Mouse (Mus musculus): ENCODE measurements at regions not wholly inside any gene's neighbourhood (a gene's known extent, or its start where the extent isn't known, plus 50 kb on each side); places are given as distances from the start of the nearest gene placed in this dataset.
"Not testable (repeated sequence)": the region's sequence is repeated elsewhere in the genome, so short reads cannot be mapped to it uniquely, and the experiment has no call there.

DNA sequence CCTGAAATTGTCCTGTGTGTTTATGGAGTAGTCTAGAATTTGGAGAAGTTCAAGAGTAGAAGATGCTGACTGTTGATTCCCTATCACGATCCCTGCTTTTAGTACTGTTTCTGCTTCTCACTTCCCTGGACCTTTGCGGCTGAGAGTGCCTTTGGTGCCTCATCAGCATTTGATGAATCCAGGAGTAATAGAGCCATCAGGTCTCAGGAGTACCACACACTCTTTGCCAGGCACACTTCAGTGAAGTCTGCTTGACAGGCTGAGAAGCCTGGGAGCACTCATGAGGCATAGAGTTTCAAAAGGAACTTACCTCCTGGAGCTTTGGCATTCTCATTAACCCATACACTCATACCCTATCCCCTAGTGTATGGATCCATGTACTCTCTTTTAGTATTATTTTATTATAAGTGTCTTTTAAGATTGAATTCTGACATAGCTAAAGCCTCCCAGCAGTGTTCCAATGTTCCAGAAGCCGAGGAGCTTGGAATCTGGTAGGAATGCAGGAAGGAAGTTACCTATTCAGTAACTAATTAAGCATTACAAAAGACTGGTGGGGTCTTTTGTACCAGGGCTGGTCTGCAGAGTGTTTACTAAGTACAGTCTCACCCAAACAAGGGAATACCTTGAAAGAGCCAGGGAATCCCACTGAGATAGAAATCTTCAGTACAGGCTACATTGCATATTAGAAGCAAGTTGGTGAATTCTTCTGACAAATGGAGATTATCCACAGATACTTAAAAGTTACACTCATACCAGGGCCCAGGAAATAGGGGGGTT, 139.7 kb downstream of the Tex13c3 start:
- H3K27ac ChIP-seq (ENCODE audit: insufficient read depth, low read length): peak overlapping the region; percentile 61; the same call in 1 of the 2 replicates

GRCm38 (mm10) chrX:19313286-19313685, 167.8 kb downstream of the Tex13c3 start:
- H3K4me3 ChIP-seq (ENCODE audit: low read depth, low read length): no peak overlapping the region
- H3K27me3 ChIP-seq (ENCODE audit: control insufficient read depth, insufficient read depth, low read length, poor library complexity, severe bottlenecking): no peaks in the 10 kb centered on the region
- H3K27ac ChIP-seq (ENCODE audit: insufficient read depth, low read length): no peak overlapping the region
- H3K36me3 ChIP-seq (ENCODE audit: control insufficient read depth, insufficient read depth, low read length, poor library complexity, severe bottlenecking): no peaks in the 10 kb centered on the region
- no peak for TF ChIP-seq POLR2A (IDR thresholded peaks at IDR 0.05; ENCODE audit: insufficient read depth, low read length)
- no peak for TF ChIP-seq CTCF (IDR thresholded peaks at IDR 0.05; ENCODE audit: low read depth, low read length)
- no peak for TF ChIP-seq EP300 (IDR thresholded peaks at IDR 0.05; ENCODE audit: insufficient read depth, low read depth, low read length)
- no peak overlapping the region for H3K9ac ChIP-seq (ENCODE audit: low read depth, poor library complexity, severe bottlenecking)
- no peaks in the 10 kb centered on the region for H3K9me3 ChIP-seq (replicated peaks; ENCODE audit: control insufficient read depth, insufficient read depth, low read length, poor library complexity, severe bottlenecking)
- no peaks in the 10 kb centered on the region for H3K4me1 ChIP-seq (ENCODE audit: control insufficient read depth, insufficient read depth, low read length)

More for the DNA sequence above, 139.7 kb downstream of the Tex13c3 start:
- H3K9ac ChIP-seq (ENCODE audit: low read depth, poor library complexity, severe bottlenecking); H3K4me1 ChIP-seq (ENCODE audit: control insufficient read depth, insufficient read depth, low read length); H3K4me3 ChIP-seq (ENCODE audit: low read depth, low read length); H3K27me3 ChIP-seq (ENCODE audit: control insufficient read depth, insufficient read depth, low read length, poor library complexity, severe bottlenecking); H3K36me3 ChIP-seq (ENCODE audit: control insufficient read depth, insufficient read depth, low read length, poor library complexity, severe bottlenecking); H3K9me3 ChIP-seq (replicated peaks; ENCODE audit: control insufficient read depth, insufficient read depth, low read length, poor library complexity, severe bottlenecking): not testable (repeated sequence)

- Histone ChIP-seq H3K27me3 (ENCODE audit: control insufficient read depth, insufficient read depth, low read length, poor library complexity, severe bottlenecking) (no peaks in the 10 kb centered on the region), H3K4me1 (ENCODE audit: control insufficient read depth, insufficient read depth, low read length) (no peaks in the 10 kb centered on the region), H3K9ac (ENCODE audit: low read depth, poor library complexity, severe bottlenecking) (no peak overlapping the region), H3K36me3 (ENCODE audit: control insufficient read depth, insufficient read depth, low read length, poor library complexity, severe bottlenecking) (no peaks in the 10 kb centered on the region), H3K27ac (ENCODE audit: insufficient read depth, low read length) (no peak overlapping the region), H3K9me3 (replicated peaks; ENCODE audit: control insufficient read depth, insufficient read depth, low read length, poor library complexity, severe bottlenecking) (no peaks in the 10 kb centered on the region), H3K4me3 (ENCODE audit: low read depth, low read length) (no peak overlapping the region)
- TF ChIP-seq CTCF (IDR thresholded peaks at IDR 0.05; ENCODE audit: low read depth, low read length): no peak
- no peak for TF ChIP-seq EP300 (IDR thresholded peaks at IDR 0.05; ENCODE audit: insufficient read depth, low read depth, low read length)
- no peak for TF ChIP-seq POLR2A (IDR thresholded peaks at IDR 0.05; ENCODE audit: insufficient read depth, low read length)
Observed at GRCm38 (mm10) chrX:19311809-19312559, 169.1 kb downstream of the Tex13c3 start.

DNA sequence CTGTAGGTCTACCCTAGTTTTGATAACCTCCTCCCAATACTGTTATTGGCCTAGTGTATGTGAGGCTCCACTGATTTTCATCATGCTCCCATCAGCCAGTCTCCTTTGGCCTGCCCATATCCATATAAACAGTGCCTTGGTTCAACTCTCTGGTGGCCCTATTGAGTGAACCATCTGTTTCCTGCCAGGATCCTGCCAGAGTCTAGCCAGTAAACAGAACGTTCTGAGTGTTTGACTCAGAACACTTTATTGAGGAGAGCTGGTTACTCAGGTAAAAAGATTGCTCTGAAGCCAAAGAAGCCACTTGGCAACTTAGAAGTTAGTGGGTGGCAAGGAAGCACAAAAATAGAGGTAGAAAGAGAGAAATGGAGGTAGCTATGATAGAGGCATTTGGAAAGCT, 169.7 kb downstream of the Tex13c3 start:
- Histone ChIP-seq H3K9ac (ENCODE audit: low read depth, poor library complexity, severe bottlenecking) (no peak overlapping the region), H3K9me3 (replicated peaks; ENCODE audit: control insufficient read depth, insufficient read depth, low read length, poor library complexity, severe bottlenecking) (no peaks in the 10 kb centered on the region), H3K36me3 (ENCODE audit: control insufficient read depth, insufficient read depth, low read length, poor library complexity, severe bottlenecking) (no peaks in the 10 kb centered on the region), H3K4me1 (ENCODE audit: control insufficient read depth, insufficient read depth, low read length) (no peaks in the 10 kb centered on the region), H3K27me3 (ENCODE audit: control insufficient read depth, insufficient read depth, low read length, poor library complexity, severe bottlenecking) (no peaks in the 10 kb centered on the region), H3K4me3 (ENCODE audit: low read depth, low read length) (no peak overlapping the region), H3K27ac (ENCODE audit: insufficient read depth, low read length) (no peak overlapping the region)
- TF ChIP-seq CTCF (IDR thresholded peaks at IDR 0.05; ENCODE audit: low read depth, low read length): no peak
- TF ChIP-seq EP300 (IDR thresholded peaks at IDR 0.05; ENCODE audit: insufficient read depth, low read depth, low read length): no peak
- TF ChIP-seq POLR2A (IDR thresholded peaks at IDR 0.05; ENCODE audit: insufficient read depth, low read length): no peak

DNA sequence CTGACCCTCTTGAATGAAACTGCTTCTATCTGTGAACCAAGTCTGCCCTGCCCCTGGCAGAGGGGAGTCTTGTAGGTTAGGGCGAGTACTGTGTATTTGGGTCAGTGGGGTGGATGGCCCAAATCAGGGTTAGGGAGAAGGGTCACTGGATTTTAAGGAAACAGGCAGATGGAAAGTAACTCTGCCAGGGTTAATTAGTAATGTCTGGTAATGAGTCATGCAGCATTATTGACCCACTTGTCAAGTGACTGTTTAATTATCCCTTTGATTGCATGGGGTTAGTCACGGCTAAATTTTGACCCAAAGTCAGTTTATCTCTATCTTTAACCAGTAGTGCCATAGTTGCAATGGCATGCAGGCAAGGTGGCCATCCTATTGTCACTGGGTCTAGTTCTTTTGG, 192.9 kb downstream of the Tex13c3 start:
- no peaks in the 10 kb centered on the region for H3K9me3 ChIP-seq (replicated peaks; ENCODE audit: control insufficient read depth, insufficient read depth, low read length, poor library complexity, severe bottlenecking)
- TF ChIP-seq CTCF (IDR thresholded peaks at IDR 0.05; ENCODE audit: low read depth, low read length) (no peak), EP300 (IDR thresholded peaks at IDR 0.05; ENCODE audit: insufficient read depth, low read depth, low read length) (no peak), POLR2A (IDR thresholded peaks at IDR 0.05; ENCODE audit: insufficient read depth, low read length) (no peak)
- H3K36me3 ChIP-seq (ENCODE audit: control insufficient read depth, insufficient read depth, low read length, poor library complexity, severe bottlenecking): no peaks in the 10 kb centered on the region
- H3K4me3 ChIP-seq (ENCODE audit: low read depth, low read length): no peak overlapping the region
- no peak overlapping the region for H3K27ac ChIP-seq (ENCODE audit: insufficient read depth, low read length)
- H3K9ac ChIP-seq (ENCODE audit: low read depth, poor library complexity, severe bottlenecking): no peak overlapping the region
- H3K4me1 ChIP-seq (ENCODE audit: control insufficient read depth, insufficient read depth, low read length): no peaks in the 10 kb centered on the region
- H3K27me3 ChIP-seq (ENCODE audit: control insufficient read depth, insufficient read depth, low read length, poor library complexity, severe bottlenecking): no peaks in the 10 kb centered on the region

- no peak overlapping the region for H3K27ac ChIP-seq (ENCODE audit: insufficient read depth, low read length)
- H3K9ac ChIP-seq (ENCODE audit: low read depth, poor library complexity, severe bottlenecking): no peak overlapping the region
- TF ChIP-seq EP300 (IDR thresholded peaks at IDR 0.05; ENCODE audit: insufficient read depth, low read depth, low read length): no peak
- no peak for TF ChIP-seq POLR2A (IDR thresholded peaks at IDR 0.05; ENCODE audit: insufficient read depth, low read length)
- TF ChIP-seq CTCF (IDR thresholded peaks at IDR 0.05; ENCODE audit: low read depth, low read length): no peak
- no peaks in the 10 kb centered on the region for H3K36me3 ChIP-seq (ENCODE audit: control insufficient read depth, insufficient read depth, low read length, poor library complexity, severe bottlenecking)
- H3K9me3 ChIP-seq (replicated peaks; ENCODE audit: control insufficient read depth, insufficient read depth, low read length, poor library complexity, severe bottlenecking): no peaks in the 10 kb centered on the region
- H3K27me3 ChIP-seq (ENCODE audit: control insufficient read depth, insufficient read depth, low read length, poor library complexity, severe bottlenecking): no peaks in the 10 kb centered on the region
- no peak overlapping the region for H3K4me3 ChIP-seq (ENCODE audit: low read depth, low read length)
- H3K4me1 ChIP-seq (ENCODE audit: control insufficient read depth, insufficient read depth, low read length): no peaks in the 10 kb centered on the region
Observed at GRCm38 (mm10) chrX:19286431-19286830, 194.7 kb downstream of the Tex13c3 start.
